Mouse (Mus musculus) lung, postnatal 0 days (tissue): ENCODE data around the gene Herc6.

Experiments
- CTCF ChIP-seq: IDR thresholded peaks from 2 replicates; pipeline ENCODE4 v1.5.1; 2016; ENCODE audit warnings: antibody characterized with exemption, mild to moderate bottlenecking
- EP300 ChIP-seq: IDR thresholded peaks from 2 replicates; pipeline ENCODE4 v1.6.1; 2016; ENCODE audit warnings: antibody characterized with exemption, mild to moderate bottlenecking, control low read depth

DNA sequence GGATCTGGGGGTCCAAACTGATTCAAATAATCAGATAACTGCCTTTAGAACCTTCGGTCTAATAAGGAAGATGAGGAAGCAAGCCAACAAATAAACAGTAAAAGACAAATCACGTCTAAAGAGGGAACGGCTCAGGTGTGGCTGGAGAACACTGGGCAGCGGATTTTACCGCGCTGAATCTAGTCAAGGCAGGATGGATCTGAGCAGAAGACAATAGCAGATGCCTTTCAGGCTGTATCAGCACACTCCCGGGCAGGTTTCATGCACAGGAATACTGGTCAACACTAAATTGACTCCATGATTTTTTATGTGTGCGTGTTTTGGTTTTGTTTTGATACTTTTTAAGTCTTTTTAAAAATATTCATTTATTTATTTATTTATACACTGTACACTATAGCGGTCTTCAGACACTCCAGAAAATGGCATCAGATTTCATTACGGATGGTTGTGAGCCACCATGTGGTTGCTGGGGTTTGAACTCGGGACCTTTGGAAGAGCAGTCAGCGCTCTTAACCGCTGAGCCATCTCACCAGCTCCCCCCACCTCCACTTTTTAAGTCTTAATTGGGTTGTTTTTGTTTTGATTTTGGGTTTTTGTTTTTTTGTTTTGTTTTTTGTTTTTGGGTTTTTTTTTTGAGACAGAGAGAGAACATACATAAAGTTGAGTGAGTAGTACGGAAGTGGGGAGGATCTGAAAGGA lies 44.7 kb upstream of the Herc6 start:
- TF ChIP-seq CTCF (no peak), EP300 (no peak)
